Mouse (Mus musculus): ENCODE measurements around the gene Ank2. TPM values are rescaled to one million over a fixed set of nuclear protein-coding genes. Genes with fewer than 3 reads are reported as not detected.
"Not testable (repeated sequence)": the region's sequence is repeated elsewhere in the genome, so short reads cannot be mapped to it uniquely, and the experiment has no call there.

The Ank2 gene
- total RNA-seq, 2 experiments from 2014 or later, result 1,080 to 1,091 TPM

DNA sequence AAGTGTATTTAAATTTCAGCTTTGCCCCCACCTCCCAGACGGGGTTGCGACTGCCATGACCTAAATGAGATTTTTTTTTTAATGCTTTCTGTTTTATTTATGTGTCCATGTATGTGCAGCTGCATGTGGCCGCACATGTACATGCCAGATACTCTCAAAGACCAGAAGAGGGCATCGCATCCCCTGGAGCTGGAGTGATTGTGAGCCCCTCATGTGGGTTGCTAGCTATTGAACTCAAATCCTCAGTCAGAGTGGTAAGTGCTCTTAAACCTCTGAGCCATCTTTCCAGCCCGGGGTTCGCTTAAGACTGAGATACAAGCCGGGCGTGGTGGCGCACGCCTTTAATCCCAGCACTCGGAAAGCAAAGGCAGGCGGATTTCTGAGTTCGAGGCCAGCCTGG lies 46.9 kb downstream of the Ank2 start:
- intact Hi-C loops (cut with DNase I), result loop anchor here (5.0 kb wide), 1 partner anchor 100 kb away; the partner anchor contains the start of genes Larp7 and Zgrf1
- no peak for DNase-seq (ENCODE audit: extremely low spot score in 1 of 2, low spot score in 2 of 2)

DNA sequence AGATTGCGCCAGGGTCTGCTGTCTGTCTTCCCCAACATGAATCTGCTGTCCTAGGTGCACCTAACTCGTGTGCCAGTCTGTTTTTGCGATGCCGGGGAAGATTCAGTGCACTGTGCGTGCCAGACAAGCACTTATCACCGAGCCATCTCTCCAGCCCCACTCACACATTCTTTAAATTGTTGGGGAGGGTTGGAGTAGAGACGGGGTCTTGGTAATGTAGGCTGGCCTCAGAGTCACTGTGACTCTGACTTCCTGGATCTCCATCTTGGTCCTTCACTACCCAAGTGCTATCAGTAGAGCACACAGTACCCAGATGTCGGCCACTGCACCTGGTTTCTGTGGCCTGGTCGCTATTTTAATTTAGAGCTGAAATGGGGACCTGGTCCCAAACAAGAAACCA lies 47.4 kb downstream of the Ank2 start:
- intact Hi-C loops (cut with DNase I), result loop anchor here (5.0 kb wide), 1 partner anchor 101 kb away; the partner anchor contains the start of genes Larp7 and Zgrf1
- DNase-seq (ENCODE audit: extremely low spot score in 1 of 2, low spot score in 2 of 2), result no peak

DNA sequence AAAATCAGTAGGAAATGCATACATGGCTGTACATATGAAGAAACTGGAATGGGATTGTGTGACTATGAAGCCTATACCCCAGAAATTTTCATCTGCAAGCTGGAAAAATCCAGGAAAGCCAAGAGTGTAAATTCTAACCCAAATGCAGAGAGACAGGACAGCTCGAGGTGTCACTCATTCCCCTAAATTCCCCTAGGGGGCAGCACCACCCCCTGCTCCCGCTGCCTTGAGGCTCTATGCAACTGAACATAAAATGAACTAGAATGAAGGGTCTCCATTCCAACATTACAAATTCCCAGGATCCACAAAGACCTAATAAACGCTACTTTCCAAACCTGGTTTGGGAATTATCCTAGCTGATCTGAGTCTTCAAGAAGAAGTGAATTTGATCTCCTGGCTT lies 48.1 kb downstream of the Ank2 start:
- DNase-seq (ENCODE audit: extremely low spot score in 1 of 2, low spot score in 2 of 2), result peak in 1 of 2 experiments; percentile 35
- intact Hi-C loops (cut with DNase I), result loop anchor here (5.0 kb wide), 1 partner anchor 101 kb away; the partner anchor contains the start of genes Larp7 and Zgrf1

DNA sequence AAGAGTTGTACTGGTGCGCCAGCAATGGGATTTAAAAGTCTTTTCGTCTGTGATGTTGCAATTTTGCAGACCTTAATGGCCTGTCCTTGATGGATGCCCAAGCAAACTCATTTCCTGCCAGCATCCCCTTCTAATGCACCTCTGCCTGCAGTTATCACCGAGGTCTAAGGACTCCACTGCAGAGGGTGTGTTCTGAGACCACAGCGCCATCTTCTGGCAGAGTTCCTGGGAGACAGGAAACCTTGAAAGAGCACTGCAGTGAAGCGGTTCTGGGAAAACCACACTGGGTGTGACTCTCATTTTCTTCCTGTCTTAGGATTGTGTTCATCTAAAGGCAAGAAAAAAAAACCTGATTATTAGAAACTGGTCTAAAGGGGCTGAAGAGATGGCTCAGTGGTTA lies 53.0 kb downstream of the Ank2 start:
- intact Hi-C loops (cut with DNase I), result no loop called here
- peak; percentile 33 to 75 for DNase-seq (ENCODE audit: extremely low spot score in 1 of 2, low spot score in 2 of 2)

DNA sequence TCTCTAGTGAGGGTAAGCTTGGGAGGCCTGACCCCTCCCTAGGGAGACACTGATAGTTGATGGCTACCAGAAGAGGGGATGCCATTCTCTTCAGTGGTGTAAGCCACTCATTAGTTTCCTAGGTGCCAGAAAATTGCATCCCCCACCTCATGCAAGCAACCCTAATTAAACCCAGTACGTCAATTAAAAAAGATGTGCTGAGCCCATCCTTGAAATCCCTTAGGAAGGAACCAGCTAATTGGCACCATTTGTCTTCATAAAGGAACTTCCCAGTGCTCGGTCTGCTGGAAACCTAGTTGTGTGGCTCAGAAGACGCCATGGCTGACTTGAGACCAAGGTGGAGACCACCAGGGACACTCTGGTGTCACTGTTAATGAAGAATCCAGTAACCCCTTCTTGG lies 65.9 kb downstream of the Ank2 start:
- intact Hi-C loops (cut with DNase I), result no loop called here
- no peak for DNase-seq (ENCODE audit: extremely low spot score in 1 of 2, low spot score in 2 of 2)

DNA sequence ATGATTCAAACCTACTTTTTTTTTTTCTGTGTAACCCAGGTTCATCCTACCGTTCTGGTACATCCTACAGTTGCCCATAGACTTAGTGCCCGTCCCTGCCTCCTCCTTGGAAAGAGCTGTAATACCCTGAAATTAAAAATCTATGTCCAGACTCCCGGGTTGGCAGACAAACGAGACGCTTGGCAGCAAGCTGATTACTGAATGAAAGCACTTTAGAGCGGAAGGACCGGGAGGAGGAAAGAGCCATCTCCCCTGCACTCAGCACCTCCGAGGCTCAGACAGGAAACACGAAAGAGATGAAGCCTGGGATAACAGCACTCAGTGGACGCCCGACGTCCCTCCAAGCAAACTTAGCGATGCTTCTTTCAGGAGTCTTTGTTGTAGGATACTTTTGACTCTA lies 69.3 kb downstream of the Ank2 start:
- intact Hi-C loops (cut with DNase I), result loop anchor here (5.0 kb wide), 1 partner anchor 103 kb away; no protein-coding TSS in a partner anchor
- peak in 1 of 2 experiments; percentile 44 for DNase-seq (ENCODE audit: extremely low spot score in 1 of 2, low spot score in 2 of 2)

DNA sequence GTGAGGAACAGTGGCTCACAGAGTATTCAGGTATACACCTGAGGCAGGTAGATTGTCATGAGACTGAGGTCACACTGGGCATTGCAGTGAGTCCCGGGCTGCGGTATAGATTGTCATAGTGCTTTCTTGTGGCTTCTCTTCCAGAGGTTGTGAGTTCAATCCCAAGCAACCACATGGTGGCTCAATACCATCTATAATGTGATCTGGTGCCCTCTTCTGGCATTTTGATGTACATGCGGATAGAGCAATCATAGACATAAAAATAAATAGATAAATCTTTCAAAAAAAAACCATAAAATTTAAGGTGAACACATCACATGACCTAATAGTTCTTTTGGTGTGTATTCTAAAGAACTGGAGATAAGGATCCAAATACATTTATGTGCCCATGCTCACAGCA lies 70.6 kb downstream of the Ank2 start:
- DNase-seq (ENCODE audit: extremely low spot score in 1 of 2, low spot score in 2 of 2), result no peak
- intact Hi-C loops (cut with DNase I), result loop anchor here (5.0 kb wide), 1 partner anchor 101 kb away; no protein-coding TSS in a partner anchor

DNA sequence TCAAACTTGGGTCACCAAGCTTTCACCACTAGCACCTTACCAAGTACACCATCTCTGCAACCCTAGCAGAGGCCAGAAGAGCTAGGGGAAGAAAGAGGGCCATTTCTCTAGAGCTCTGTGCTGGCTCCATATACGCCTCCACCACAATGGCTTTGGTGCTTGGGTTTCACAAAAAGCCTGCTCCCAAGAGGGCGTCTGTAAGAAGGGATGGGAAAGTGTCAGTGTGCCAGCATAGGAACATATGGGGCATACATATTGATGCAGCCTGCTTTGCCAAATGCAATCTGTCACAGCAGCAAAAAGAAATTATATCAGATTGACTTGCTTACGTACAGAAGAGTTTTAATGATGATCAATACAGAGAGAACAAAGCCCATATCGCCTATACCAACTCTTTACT lies 82.2 kb downstream of the Ank2 start:
- no peak for DNase-seq (ENCODE audit: extremely low spot score in 1 of 2, low spot score in 2 of 2)
- intact Hi-C loops (cut with DNase I), result no loop called here

DNA sequence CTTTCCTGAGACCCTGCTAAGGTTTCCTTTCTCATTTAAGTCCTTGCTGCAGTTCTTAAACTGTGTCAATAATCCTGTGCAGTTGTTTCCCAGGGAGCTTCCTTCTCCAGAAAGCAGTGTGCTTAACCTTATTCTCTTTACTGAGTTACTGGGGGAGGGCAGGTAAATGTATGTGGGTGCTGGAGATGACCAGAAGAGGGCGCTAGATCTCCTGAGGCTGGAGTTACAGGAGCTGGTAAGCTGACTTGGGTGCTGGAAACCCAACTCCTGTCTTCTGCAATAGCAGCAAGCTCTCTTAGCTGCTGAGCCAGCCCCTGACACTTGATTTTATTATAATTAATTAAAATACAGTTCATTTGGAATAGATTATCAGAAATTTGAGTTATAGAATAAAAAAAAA lies 84.7 kb downstream of the Ank2 start:
- intact Hi-C loops (cut with DNase I), result no loop called here
- DNase-seq (ENCODE audit: extremely low spot score in 1 of 2, low spot score in 2 of 2), result no peak

DNA sequence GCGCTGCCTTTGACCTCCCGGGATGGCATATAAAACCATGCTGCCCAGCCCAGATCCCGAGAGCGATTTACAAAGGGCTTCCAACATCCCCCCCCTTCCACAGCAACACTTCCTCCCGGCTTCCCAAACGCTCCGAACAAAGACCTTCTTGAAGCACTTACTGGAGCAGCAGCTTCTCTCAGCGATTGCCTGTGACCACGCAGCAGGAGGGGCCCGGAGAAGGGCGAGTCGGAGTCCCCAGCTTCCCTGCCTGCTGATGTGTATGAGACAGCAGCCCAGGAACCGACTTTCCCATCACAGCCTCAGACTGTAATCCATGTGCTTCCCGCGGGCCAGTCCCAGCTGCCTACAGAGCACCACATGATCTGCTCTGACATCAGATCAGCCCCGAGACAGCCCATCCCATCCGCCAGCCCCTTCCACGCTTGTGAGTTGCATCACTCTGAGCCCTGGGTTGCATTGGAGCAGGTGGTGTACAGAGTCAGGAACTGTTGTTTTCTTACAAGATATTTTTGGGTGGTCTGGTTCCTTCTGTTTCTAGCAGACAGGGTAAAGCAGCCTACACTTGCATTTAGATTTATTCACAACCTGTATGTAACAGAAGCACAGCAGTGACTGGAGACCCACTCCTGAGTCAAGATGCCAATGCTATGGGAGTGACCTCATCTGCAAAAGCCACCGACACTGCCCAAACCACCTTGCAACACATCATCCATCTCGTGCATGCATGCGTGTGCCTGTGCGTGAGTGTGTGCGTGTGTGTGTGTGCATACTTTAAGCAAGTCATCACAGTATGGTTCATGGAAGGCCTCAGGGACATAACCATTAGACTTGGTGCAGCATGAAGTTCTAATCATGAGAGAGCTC lies 90.2 kb downstream of the Ank2 start:
- peak; percentile 89 for DNase-seq (ENCODE audit: extremely low spot score in 1 of 2, low spot score in 2 of 2)
- intact Hi-C loops (cut with DNase I), result no loop called here

DNA sequence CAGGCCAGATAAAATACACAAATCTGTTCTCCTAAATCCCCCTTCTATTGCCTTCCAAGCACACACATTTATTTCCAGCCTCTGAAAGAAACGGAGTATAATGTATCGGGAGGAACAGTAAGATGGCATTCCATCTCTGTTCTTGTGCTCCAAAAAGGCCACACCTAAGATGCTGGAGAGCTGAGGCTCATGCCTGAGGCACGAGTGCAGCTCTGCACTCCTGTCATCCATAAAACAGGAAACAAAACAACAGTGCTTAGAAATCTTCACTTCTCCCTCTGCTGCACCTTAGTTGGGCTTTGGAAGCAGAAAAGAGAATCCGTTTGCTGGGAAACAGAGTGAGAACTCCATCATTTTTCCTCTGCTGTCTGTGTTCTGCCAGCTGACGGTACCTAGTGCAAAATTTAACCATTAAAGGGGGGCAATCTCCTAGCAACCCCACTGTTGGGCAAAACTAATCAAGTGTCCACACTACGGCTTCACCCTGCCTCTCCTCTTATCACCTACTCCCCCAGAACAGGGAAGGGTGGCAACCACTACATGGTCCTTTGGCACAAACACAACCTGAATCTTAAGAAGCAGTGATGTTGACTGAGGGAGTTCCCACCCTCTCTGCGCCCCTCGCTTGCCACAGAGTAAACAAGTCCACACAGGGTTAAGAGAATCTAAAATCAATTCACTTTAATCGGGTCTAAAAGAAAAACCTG lies 91.1 kb downstream of the Ank2 start:
- DNase-seq (ENCODE audit: extremely low spot score in 1 of 2, low spot score in 2 of 2), result no peak
- intact Hi-C loops (cut with DNase I), result no loop called here

DNA sequence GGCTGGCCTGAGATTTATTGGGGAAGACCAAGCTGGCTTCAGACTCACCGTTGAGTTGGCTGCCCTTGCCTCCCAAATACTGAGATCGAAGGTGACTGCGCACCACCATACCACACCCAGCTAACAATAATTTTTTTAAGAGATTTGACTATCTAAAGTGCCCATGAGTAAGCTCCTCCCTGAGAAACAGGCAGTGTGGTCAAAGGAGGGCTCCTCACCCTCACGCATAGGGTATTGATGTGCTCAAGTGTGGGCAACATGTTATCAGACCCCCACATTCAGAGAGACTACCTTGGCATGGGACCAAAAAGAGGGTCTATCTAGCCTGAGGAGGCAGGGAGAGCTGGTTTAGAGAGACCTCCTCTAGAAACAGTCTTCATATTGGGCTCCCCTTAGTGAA lies 92.3 kb downstream of the Ank2 start:
- intact Hi-C loops (cut with DNase I), result no loop called here
- no peak for DNase-seq (ENCODE audit: extremely low spot score in 1 of 2, low spot score in 2 of 2)

DNA sequence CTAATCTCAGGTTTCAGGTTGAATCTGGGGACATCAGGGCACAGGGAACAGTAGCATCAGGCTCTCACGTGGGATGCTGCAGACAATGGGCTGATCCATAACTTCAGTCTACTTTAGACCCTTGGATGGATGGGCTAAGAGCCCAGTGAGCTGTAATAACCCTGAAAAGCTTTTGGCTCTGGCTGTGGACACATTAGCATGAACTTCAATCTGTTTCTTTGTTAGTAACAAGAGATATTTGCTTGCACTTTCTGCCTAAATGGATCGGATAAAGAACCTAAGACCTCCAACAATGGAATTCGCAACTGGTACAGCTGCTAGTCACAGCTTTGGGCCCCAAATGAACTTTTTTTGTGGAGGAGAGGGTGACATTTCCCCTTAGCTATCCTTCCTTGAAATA lies 94.8 kb downstream of the Ank2 start:
- intact Hi-C loops (cut with DNase I), result no loop called here
- DNase-seq (ENCODE audit: extremely low spot score in 1 of 2, low spot score in 2 of 2), result no peak

DNA sequence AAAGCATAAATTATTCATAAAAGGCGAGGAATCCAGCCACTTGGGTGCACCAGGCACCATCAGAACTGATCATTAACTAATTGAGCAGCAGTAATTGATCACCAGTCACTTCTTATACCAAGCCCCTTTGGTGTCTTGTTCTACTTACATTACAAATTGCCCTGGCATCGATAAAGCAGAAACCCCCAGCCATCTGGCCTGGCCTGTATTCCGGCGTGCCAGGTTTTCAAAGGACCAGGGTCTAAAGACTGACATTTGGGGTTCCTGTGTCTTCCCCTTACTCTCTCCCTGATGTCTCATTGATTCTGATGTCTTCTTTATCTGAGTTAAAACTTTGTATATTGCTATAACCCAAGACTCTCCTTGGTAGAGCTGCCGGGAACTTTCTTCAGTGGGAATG lies 98.2 kb downstream of the Ank2 start:
- intact Hi-C loops (cut with DNase I), result no loop called here
- DNase-seq (ENCODE audit: extremely low spot score in 1 of 2, low spot score in 2 of 2), result no peak

DNA sequence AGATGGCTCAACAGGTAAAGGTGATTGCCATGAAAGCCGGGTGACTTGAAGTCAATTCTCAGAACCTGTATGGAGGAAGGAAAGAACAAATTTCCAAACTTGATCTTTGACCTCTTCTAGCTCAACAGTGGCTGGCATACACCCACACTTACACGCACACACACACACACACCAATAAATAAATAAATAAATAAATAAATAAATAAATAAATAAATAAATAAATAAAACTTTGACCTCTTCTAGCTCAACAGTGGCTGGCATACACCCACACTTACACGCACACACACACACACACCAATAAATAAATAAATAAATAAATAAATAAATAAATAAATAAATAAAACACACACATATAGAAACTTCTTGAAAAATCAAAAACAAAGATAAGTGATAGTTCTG lies 98.7 kb downstream of the Ank2 start:
- DNase-seq (ENCODE audit: extremely low spot score in 1 of 2, low spot score in 2 of 2); intact Hi-C loops (cut with DNase I): not testable (repeated sequence)

DNA sequence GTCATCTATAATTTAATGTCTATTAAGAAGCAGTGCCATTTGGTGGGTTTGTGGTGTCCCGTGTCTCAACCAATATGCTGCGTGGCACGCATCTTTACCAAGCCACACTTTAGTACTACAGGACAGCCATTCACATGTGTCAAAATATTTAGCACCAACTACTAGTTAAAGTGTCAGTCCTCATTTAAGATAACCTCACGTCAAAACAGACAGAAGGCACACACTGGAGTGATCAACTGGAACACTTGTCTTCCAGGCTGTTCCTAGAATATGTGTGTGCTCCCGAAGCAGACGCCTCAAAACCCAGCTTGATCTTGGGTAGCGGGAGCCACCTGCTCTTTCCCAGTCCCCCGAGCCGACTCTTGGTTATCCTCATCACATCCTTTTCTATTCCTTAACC lies 101.4 kb downstream of the Ank2 start:
- intact Hi-C loops (cut with DNase I), result no loop called here
- no peak for DNase-seq (ENCODE audit: extremely low spot score in 1 of 2, low spot score in 2 of 2)

DNA sequence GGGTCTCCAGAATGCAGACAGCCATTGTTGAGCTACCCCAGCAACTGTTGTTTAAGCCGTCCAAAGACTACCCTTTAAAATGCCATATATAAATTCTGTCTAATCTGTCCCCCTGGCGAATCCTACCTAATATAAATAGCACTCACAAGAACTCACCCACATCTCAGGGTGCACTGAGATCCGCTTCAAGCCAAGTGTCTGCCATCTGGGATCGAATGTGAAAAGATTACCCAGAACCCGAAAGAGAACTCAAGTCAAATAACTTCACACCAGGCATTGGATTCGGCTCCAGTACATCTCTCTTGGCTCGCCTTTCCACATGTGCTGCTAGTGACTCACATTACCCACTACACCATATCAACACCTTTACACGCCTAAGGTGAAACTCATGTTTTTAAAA lies 103.9 kb downstream of the Ank2 start:
- intact Hi-C loops (cut with DNase I), result no loop called here
- no peak for DNase-seq (ENCODE audit: extremely low spot score in 1 of 2, low spot score in 2 of 2)

DNA sequence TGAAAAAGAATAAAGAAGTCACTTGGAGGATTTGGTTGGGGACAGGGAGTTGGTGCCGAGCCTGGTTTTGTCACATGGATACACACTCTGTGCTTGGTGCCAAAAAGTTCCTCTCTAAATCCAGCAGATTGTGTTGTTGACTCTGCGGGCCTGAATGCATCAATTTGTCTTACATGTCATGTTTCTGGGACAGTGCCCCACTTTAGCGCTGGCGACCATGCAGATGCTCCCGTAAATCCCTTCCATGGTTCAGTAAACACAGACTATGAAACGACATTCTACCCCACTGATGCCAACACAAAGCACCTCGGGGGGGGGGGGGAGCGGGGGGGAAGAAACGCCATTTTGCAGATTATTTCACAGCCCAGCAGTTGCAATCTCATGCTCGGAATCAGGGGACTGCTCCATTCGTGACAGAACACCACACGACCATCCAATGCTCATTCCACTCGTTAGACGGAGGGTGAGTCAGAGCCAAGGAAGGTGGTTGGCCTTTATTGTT lies 112.1 kb downstream of the Ank2 start:
- intact Hi-C loops (cut with DNase I), result no loop called here

DNA sequence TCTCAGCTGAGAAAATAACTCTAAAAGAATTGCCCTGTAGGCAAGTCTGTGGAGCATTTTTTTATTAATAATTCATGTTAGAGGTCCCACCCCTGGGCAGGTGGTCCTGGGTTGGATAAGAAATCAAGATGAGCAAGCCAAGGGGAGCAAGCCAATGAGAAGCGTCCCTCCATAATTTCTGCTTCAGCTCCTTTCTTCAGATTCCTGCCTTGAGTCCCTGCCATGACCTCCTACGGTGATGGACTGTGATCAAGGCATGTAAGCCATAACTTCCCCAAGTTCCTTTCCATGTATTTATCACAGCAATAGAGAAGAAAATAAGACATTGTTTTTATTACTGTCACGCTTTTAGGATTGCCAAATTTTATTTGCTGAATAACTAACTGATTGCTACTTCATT lies 115.9 kb downstream of the Ank2 start:
- DNase-seq (ENCODE audit: extremely low spot score in 1 of 2, low spot score in 2 of 2), result no peak
- intact Hi-C loops (cut with DNase I), result no loop called here

More for the DNA sequence above, 112.1 kb downstream of the Ank2 start:
- no peak for DNase-seq (ENCODE audit: extremely low spot score in 1 of 2, low spot score in 2 of 2)

Measured in left cerebral cortex, postnatal 10 days (tissue).